Mouse (Mus musculus) kidney, adult 2 months (tissue): ENCODE measurements at regions not wholly inside any gene's neighbourhood (a gene's known extent, or its start where the extent isn't known, plus 50 kb on each side); places are given as distances from the start of the nearest gene placed in this dataset.

Experiments
- DNase-seq: peaks from one replicate; pipeline ENCODE4 v3.0.0; 2021
- H3K27ac ChIP-seq: fragments of 200-500 bp; 2 replicates; pipeline ENCODE4 v1.5.1; 2012; ENCODE audit warnings: low read depth, low read length, control low read depth, inconsistent platforms; ENCODE audit not compliant: insufficient read depth
- H3K27me3 ChIP-seq: fragments of 200-500 bp; replicated peaks from 2 replicates; pipeline ENCODE4 v1.6.1; 2012; ENCODE audit warnings: mild to moderate bottlenecking, moderate library complexity, low read length, inconsistent platforms; ENCODE audit not compliant: control insufficient read depth, insufficient read depth
- H3K36me3 ChIP-seq: fragments of 200-500 bp; 2 replicates; pipeline ENCODE4 v1.6.1; 2012; ENCODE audit warnings: mild to moderate bottlenecking, moderate library complexity, low read length, inconsistent platforms; ENCODE audit not compliant: control insufficient read depth, insufficient read depth
- H3K4me1 ChIP-seq: fragments of 200-500 bp; 2 replicates; pipeline ENCODE4 v1.6.1; 2011; ENCODE audit warnings: low read length; ENCODE audit not compliant: control insufficient read depth, insufficient read depth
- H3K4me3 ChIP-seq: fragments of 200-500 bp; 2 replicates; pipeline ENCODE4 v1.5.1; 2011; ENCODE audit warnings: mild to moderate bottlenecking, low read depth, low read length, control low read depth; ENCODE audit not compliant: insufficient read depth
- CTCF ChIP-seq: fragments of 200-500 bp; conservative IDR thresholded peaks from 2 replicates; pipeline ENCODE4 v1.5.1; 2011; ENCODE audit warnings: low read depth, mild to moderate bottlenecking, control low read depth, low read length, moderate library complexity, mixed read lengths; ENCODE audit not compliant: insufficient read depth, insufficient read length
- POLR2A ChIP-seq: fragments of 200-500 bp; IDR thresholded peaks from one replicate; pipeline ENCODE4 v1.6.1; 2011; ENCODE audit warnings: low read depth, low read length, control low read depth
- WGBS: fragments of 180-500 bp; shearing (Covaris S2); methylation state at CpG from one replicate; pipeline ENCODE4 v1.1.7; 2018; 5-methylcytosine and 5-hydroxymethylcytosine counted together

DNA sequence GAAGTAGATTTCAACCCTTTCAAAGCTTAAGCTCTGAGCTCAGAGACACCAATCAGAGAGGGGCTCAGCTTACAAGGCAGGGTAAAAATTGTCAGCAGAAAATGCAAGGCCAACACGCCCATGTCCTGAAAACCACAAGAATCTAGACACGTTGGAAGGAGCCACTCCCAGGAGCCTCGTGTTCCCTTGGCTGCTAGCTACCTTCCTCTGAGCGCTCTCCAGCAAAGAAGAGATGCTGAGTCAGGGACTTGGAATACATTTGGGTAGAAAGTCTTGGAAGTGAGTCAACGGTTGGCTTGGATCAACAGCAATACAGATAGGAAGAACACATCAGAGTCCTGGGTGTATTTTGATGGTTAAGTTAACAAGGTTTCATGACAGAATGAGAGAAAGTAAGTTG lies 255.5 kb downstream of the Wdr11 start:
- no peaks in the 10 kb centered on the region for H3K4me1 ChIP-seq
- TF ChIP-seq CTCF (no peak), POLR2A (no peak)
- peak; percentile 8 for DNase-seq
- no peaks in the 10 kb centered on the region for H3K36me3 ChIP-seq
- no peak overlapping the region for H3K4me3 ChIP-seq
- WGBS = 60% methylated on average over 5 of the region's 5 CpGs
- no peaks in the 10 kb centered on the region for H3K27me3 ChIP-seq
- H3K27ac ChIP-seq = no peak overlapping the region

DNA sequence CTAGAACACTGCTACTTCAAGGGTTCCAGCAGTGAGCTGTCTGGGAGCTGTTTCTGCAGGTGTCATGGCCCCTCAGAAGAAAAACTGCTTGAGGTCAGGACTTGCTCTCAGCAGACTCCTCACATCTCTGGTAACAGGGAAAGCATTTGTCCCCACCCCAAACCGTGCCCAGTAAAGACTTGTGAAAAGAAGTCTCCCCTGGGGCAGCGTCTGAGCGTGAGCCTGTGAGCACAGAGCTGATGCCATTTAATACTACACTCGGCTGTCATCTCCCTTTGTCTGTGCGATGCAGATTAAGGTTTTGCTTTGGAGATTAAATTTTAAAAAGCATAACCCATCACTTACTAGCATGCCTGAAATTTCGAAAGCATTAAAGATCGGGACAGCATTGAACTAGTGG lies 261.9 kb downstream of the Wdr11 start:
- Histone ChIP-seq H3K27me3 (no peaks in the 10 kb centered on the region), H3K4me3 (no peak overlapping the region), H3K36me3 (no peaks in the 10 kb centered on the region), H3K27ac (no peak overlapping the region), H3K4me1 (no peaks in the 10 kb centered on the region)
- TF ChIP-seq CTCF (no peak), POLR2A (no peak)
- no peak for DNase-seq
- WGBS = 65% methylated on average over 7 of the region's 7 CpGs

DNA sequence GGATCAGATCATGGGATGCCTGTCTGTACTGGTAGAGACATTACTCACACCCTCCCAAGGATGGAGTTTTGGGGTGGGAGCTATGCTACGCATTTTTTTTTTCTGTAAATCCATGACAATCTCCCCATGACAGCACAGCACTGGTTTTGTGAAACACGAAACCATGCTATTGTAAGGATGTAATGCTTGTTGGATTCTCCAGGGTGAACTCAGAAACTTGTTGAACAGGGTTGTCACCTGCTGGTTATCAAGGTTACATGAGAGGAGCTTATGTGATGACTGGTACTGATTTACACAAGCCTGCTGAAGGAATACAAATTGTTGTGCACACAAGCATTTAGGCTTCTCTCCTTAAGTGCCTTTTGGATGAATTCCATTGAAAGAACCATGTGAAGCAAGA lies 263.3 kb downstream of the Wdr11 start:
- H3K27me3 ChIP-seq = no peaks in the 10 kb centered on the region
- no peaks in the 10 kb centered on the region for H3K4me1 ChIP-seq
- WGBS = 87% methylated on average over 2 of the region's 2 CpGs
- no peaks in the 10 kb centered on the region for H3K36me3 ChIP-seq
- DNase-seq = no peak
- H3K27ac ChIP-seq = no peak overlapping the region
- TF ChIP-seq POLR2A = no peak
- H3K4me3 ChIP-seq = no peak overlapping the region

GRCm38 (mm10) chr7:129862966-129863365 lies 271.3 kb downstream of the Wdr11 start:
- DNase-seq = peak; percentile 52
- Histone ChIP-seq H3K27me3 (no peaks in the 10 kb centered on the region), H3K4me1 (no peaks in the 10 kb centered on the region), H3K27ac (no peak overlapping the region), H3K36me3 (no peaks in the 10 kb centered on the region), H3K4me3 (no peak overlapping the region)
- 23% methylated on average over 1 of the region's 1 CpGs for WGBS
- TF ChIP-seq POLR2A (no peak), CTCF (no peak)

- DNase-seq = no peak
- Histone ChIP-seq H3K36me3 (no peaks in the 10 kb centered on the region), H3K27ac (no peak overlapping the region), H3K4me1 (no peaks in the 10 kb centered on the region), H3K4me3 (no peak overlapping the region), H3K27me3 (no peaks in the 10 kb centered on the region)
- no peak for TF ChIP-seq POLR2A
- no peak for TF ChIP-seq CTCF
- 78% methylated on average over 3 of the region's 3 CpGs for WGBS
Observed at GRCm38 (mm10) chr7:129865536-129865935, 273.9 kb downstream of the Wdr11 start.

DNA sequence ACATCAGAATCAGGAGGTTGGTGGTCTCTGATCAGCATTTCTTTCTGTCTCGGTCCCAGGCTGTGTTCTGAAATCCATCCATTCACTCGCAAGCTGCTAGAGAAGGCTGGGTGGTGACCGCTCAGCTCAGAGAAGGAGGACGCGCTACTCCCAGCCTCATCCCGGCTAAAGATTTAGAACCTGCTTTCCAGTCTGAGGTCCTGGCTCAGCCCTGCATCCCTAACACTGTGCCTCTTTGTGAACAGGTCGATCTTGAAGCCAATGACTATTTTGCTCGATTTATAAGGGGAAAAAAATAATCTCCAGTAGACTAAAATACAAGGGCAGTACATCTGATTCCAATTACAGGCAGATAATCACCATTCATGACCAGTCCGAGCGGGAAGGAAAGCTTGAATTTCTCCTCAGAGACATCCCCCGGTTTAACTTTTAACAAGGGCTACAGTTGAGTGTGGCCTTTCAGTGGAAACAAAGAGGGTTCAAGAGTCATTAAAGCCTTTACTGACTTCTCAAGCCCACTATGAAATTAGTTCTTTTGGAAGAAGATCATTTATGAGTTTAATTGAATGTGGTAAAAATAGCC lies 280.6 kb downstream of the Wdr11 start:
- no peak overlapping the region for H3K4me3 ChIP-seq
- 80% methylated on average over 11 of the region's 11 CpGs for WGBS
- no peaks in the 10 kb centered on the region for H3K27me3 ChIP-seq
- no peaks in the 10 kb centered on the region for H3K36me3 ChIP-seq
- no peak for TF ChIP-seq CTCF
- no peak for TF ChIP-seq POLR2A
- DNase-seq = no peak
- H3K4me1 ChIP-seq = no peaks in the 10 kb centered on the region
- H3K27ac ChIP-seq = no peak overlapping the region

DNA sequence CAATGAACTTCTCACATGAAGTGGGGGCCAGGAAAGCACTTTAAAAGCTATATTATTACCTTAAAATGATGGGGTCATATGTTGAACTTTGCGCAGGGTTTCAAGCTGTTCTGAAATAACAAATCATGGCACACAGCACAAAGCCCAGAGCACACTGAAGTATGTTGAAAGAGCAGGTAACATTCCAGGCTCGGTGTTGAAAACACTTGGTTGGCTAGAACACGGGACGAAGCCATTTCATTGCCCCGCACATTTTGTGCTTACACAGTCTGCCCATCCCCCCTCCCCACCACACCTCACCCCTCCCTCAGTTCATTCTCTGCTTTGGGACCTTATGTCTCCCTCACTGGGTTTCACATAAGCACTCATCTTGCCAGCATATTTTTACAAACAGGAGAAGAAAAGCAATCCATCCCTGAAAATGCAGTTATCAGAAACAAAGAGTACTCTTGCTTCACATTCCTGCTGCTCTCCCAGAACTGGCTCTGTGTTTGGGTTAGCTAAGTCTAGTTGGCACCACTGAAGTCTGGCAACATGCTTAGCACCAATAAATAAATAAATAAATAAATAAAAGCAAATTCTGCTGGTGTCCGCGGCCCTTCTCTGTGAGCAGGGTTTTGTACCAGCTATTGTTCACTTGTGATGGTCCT lies 284.7 kb downstream of the Wdr11 start:
- 78% methylated on average over 7 of the region's 7 CpGs for WGBS
- Histone ChIP-seq H3K27me3 (no peaks in the 10 kb centered on the region), H3K4me3 (no peak overlapping the region), H3K27ac (no peak overlapping the region), H3K36me3 (no peaks in the 10 kb centered on the region), H3K4me1 (no peaks in the 10 kb centered on the region)
- no peak for DNase-seq
- TF ChIP-seq CTCF (no peak), POLR2A (no peak)

DNA sequence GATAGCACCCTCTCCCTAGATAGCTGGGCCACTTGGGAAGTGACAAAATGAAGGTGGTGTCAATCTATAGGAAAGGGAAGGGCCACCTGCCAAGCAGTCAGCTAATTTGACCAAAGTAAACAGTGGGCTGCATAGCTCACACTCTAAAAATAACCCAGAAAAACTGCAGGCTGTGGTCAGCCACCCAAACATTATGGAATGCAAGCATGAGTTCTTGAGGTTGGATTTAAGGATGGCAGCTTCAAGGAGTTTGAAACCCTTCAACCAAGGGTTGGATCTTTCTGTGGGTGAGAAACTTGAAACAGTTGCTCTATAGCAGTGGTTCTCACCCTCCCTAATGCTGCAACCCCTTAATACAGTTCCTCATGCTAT lies 285.2 kb downstream of the Wdr11 start:
- H3K27ac ChIP-seq = no peak overlapping the region
- no peak for DNase-seq

More for the DNA sequence above, 285.2 kb downstream of the Wdr11 start:
- Histone ChIP-seq H3K4me3 (no peak overlapping the region), H3K4me1 (no peaks in the 10 kb centered on the region), H3K36me3 (no peaks in the 10 kb centered on the region), H3K27me3 (no peaks in the 10 kb centered on the region)
- TF ChIP-seq CTCF = no peak
